ENCODE assay signal across 11 mouse cellular contexts in the genomic region with DNA sequence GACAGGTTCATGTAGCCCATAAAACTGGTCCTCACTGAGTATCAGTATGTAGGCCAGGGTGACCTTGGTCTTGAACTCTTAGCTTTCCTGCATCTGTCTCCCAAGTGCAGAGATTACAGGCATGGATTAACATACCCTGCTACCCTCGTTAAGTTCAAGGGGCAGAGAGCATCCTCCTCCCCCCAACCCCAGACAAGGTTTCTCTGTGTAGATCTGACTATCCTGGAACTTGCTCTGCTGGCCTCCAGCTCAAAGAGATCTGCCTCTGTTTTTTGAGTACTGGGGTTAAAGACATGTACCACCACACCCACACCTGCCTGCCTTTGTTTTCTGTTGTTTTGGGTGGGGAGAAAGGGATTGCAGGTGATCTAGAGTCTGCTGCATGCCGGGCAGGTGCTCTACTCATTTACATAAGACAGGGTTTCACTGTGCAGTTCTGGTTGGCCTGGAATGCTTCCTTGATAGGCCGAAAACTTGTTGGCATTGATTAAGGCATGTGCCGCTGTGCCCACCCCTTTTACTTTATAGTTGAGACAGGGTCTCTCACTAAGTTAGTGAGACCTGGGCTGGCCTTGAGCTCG. TPM values are rescaled to one million over a fixed set of nuclear protein-coding genes. Genes with fewer than 3 reads are reported as not detected.
DNase-seq lines count a peak whose midpoint lies in the region; ATAC-seq and TF ChIP-seq lines count a peak whose summit lies in the region.
"Had no signal": no experiment of that assay in that cellular context is flagged by ENCODE, and none has a peak within 500 bp of the region (broad histone marks: within the 10 kb centered on the region; RNA-seq: fewer than 3 reads in every experiment).

No protein-coding gene starts in this region.

- ATAC-seq in heart, embryonic 12.5 days (ENCODE audit: insufficient number of reproducible peaks, low FRiP score), result no peak
- no peak for ATAC-seq in hindbrain, embryonic 12.5 days (ENCODE audit: low FRiP score)
- no peak for ATAC-seq in midbrain, embryonic 14.5 days (ENCODE audit: low FRiP score, low TSS enrichment)

- H3K4me1 ChIP-seq in heart, embryonic 12.5 days (replicated peaks), result peaks cover 14% of the 10 kb centered on the region
- H3K4me1 ChIP-seq in ES-E14 (ENCODE audit: control insufficient read depth in 2 of 2, insufficient read depth in 2 of 2, low read length in 2 of 2, poor library complexity in 1 of 2), result peaks cover 2 to 4% of the 10 kb centered on the region in 2 experiments; a peak in 2 of 4 replicates
- peaks cover 19% of the 10 kb centered on the region for H3K4me1 ChIP-seq in hindbrain, embryonic 12.5 days
- H3K4me1 ChIP-seq in midbrain, embryonic 14.5 days (ENCODE audit: control insufficient read depth, insufficient read depth, low read length), result peaks cover 16% of the 10 kb centered on the region

- in situ Hi-C loops in ES-E14 (cut with MboI; ENCODE audit: low sequenced_read_pairs in 2 of 2, unreplicated experiment in 2 of 2), result no loop called here

- H3K36me3 ChIP-seq in heart, embryonic 12.5 days, result peaks cover 45% of the 10 kb centered on the region
- peaks cover 36% of the 10 kb centered on the region for H3K36me3 ChIP-seq in ES-E14 (ENCODE audit: control insufficient read depth, insufficient read depth, low read length, poor library complexity, severe bottlenecking)
- H3K36me3 ChIP-seq in hindbrain, embryonic 12.5 days, result peaks cover 45% of the 10 kb centered on the region
- peaks cover 41% of the 10 kb centered on the region for H3K36me3 ChIP-seq in midbrain, embryonic 14.5 days (ENCODE audit: control insufficient read depth, insufficient read depth, low read length)

- no peak overlapping the region for H3K27ac ChIP-seq in heart, embryonic 12.5 days (ENCODE audit: poor library complexity, severe bottlenecking)
- peak overlapping the region; percentile 98 for H3K27ac ChIP-seq in ES-E14 (ENCODE audit: insufficient read depth, low read depth, low read length, poor library complexity, severe bottlenecking)
- peak overlapping the region; percentile 98 for H3K27ac ChIP-seq in hindbrain, embryonic 12.5 days
- no peak overlapping the region for H3K27ac ChIP-seq in midbrain, embryonic 14.5 days (replicated peaks; ENCODE audit: low read depth, low read length)

- no peaks in the 10 kb centered on the region for H3K9me3 ChIP-seq in heart, embryonic 12.5 days (replicated peaks)
- H3K9me3 ChIP-seq in ES-E14 (ENCODE audit: control insufficient read depth, insufficient read depth, low read depth, low read length), result no peaks in the 10 kb centered on the region
- H3K9me3 ChIP-seq in hindbrain, embryonic 12.5 days (replicated peaks), result no peaks in the 10 kb centered on the region
- H3K9me3 ChIP-seq in midbrain, embryonic 14.5 days (ENCODE audit: control insufficient read depth, low read length), result no peaks in the 10 kb centered on the region

- H3K4me2 ChIP-seq in heart, embryonic 12.5 days, result peak overlapping the region; percentile 72; the same call in 1 of the 2 replicates
- peak overlapping the region; percentile 78 for H3K4me2 ChIP-seq in hindbrain, embryonic 12.5 days (replicated peaks)
- H3K4me2 ChIP-seq in midbrain, embryonic 14.5 days (ENCODE audit: low read length), result peak overlapping the region; percentile 58

- DNase-seq in heart, postnatal 25 days (ENCODE audit: low spot score), result no peak
- no peak for DNase-seq in ES-E14 (ENCODE audit: low read depth, low spot score)
- DNase-seq in midbrain, embryonic 14.5 days, result no peak
- DNase-seq in spleen, adult 12 weeks (ENCODE audit: low spot score), result no peak
- DNase-seq in urinary bladder, postnatal 14 days (ENCODE audit: low spot score), result no peak
- DNase-seq: adrenal gland, postnatal 36 days; embryo, embryonic 11 days; kidney, adult 8-10 months; thymus, adult 18-20 months had no signal

- WGBS in heart, embryonic 12.5 days, result 88% methylated on average over 5 of the region's 5 CpGs
- 87% methylated on average over 5 of the region's 5 CpGs for WGBS in hindbrain, embryonic 12.5 days
- WGBS in midbrain, embryonic 14.5 days, result 88% methylated on average over 5 of the region's 5 CpGs

- no peaks in the 10 kb centered on the region for H3K27me3 ChIP-seq in heart, embryonic 12.5 days (replicated peaks)
- H3K27me3 ChIP-seq in hindbrain, embryonic 12.5 days, result no peaks in the 10 kb centered on the region
- H3K27me3 ChIP-seq in midbrain, embryonic 14.5 days (ENCODE audit: control insufficient read depth, insufficient read depth, low read length), result no peaks in the 10 kb centered on the region

- peak overlapping the region; percentile 95; the same call in 1 of the 2 replicates for H3K9ac ChIP-seq in heart, embryonic 12.5 days
- H3K9ac ChIP-seq in ES-E14 (ENCODE audit: insufficient read depth, low read depth, low read length, poor library complexity, severe bottlenecking), result peak overlapping the region; percentile 50; the same call in 1 of the 2 replicates
- H3K9ac ChIP-seq in hindbrain, embryonic 12.5 days, result peak overlapping the region; percentile 94
- H3K9ac ChIP-seq in midbrain, embryonic 14.5 days (replicated peaks; ENCODE audit: low read length), result peak overlapping the region; percentile 91; the same call in 1 of the 2 replicates

- intact Hi-C loops in heart, postnatal 25 days (cut with DNase I), result loop anchor here (5.0 kb wide), 1 partner anchor 361 kb away; the partner anchor contains the start of gene Znfx1

- no peak overlapping the region for H3K4me3 ChIP-seq in heart, embryonic 12.5 days
- peak overlapping the region; percentile 86 to 95; a peak in 3 of 4 replicates for H3K4me3 ChIP-seq in ES-E14 (ENCODE audit: insufficient read depth in 1 of 2, low read depth in 1 of 2, low read length in 2 of 2, poor library complexity in 1 of 2, severe bottlenecking in 1 of 2)
- H3K4me3 ChIP-seq in hindbrain, embryonic 12.5 days, result no peak overlapping the region
- peak overlapping the region; percentile 74; the same call in 1 of the 2 replicates for H3K4me3 ChIP-seq in midbrain, embryonic 14.5 days (replicated peaks; ENCODE audit: low read depth, low read length)

TF ChIP-seq in ES-E14, 5 proteins besides CTCF, POLR2A, EP300 and RAD21:
- TF ChIP-seq ZC3H11A (IDR thresholded peaks at IDR 0.05; ENCODE audit: borderline replicate concordance, low read depth, low read length) (no peak), HCFC1 (IDR thresholded peaks at IDR 0.05; ENCODE audit: borderline replicate concordance, insufficient read depth, low read length) (0 out of 2 replicates have a peak, but pooled peaks have one; percentile 15)
TF ChIP-seq in ES-E14: peak in this region for 1.

RNA-seq across cellular contexts. Expression of gene Slc9a8, which starts 1.6 kb away (rescaled TPM):
- 22.6 and 25.6 TPM in 2 replicates for polyA plus RNA-seq in heart, embryonic 12.5 days (2016; fragmentation: Nextera tagmentation; extraction: Ambion mirVana)
- total RNA-seq in heart, postnatal 25 days (2021), result 10 to 100 TPM; 21.8 to 23.9 TPM
- total RNA-seq in ES-E14 (2012; rRNA removed), result 38.6 and 54.4 TPM in 2 replicates
- polyA plus RNA-seq in hindbrain, embryonic 12.5 days (2016; fragmentation: Nextera tagmentation; extraction: Ambion mirVana), result 24.2 and 24.3 TPM in 2 replicates
- 15.5 and 19.2 TPM in 2 replicates for polyA plus RNA-seq in midbrain, embryonic 14.5 days (2014; fragmentation: Nextera tagmentation; extraction: Ambion mirVana)

Comparison
In these comparisons a context has a peak if more than half of its experiments do, and no peak if none do; other contexts are left out.
1. H3K27ac ChIP-seq: peak in ES-E14 (single experiment) and hindbrain, embryonic 12.5 days (single experiment); none in heart, embryonic 12.5 days (single experiment) and midbrain, embryonic 14.5 days (single experiment).
2. H3K4me3 ChIP-seq: peak in ES-E14 (2 of 2) and midbrain, embryonic 14.5 days (single experiment); none in heart, embryonic 12.5 days (single experiment) and hindbrain, embryonic 12.5 days (single experiment).
3. Peak in every context shown above with its lines, with median percentiles within 50 percentile points of each other: H3K4me2 ChIP-seq and H3K9ac ChIP-seq.